Mouse (Mus musculus): Measurements from ENCODE around the gene Usp25. TPM values are rescaled to one million over a fixed set of nuclear protein-coding genes. Genes with fewer than 3 reads are reported as not detected.

The Usp25 gene
- total and polyA plus RNA-seq, 2 experiments, result 7.1 to 24.8 TPM

- WGBS, result 69% methylated on average over 5 of the region's 5 CpGs
- DNase-seq (ENCODE audit: extremely low read depth, low read depth, low spot score), result peak; percentile 50
Measured at GRCm38 (mm10) chr16:77041573-77041972, 28.1 kb downstream of the Usp25 start.

GRCm38 (mm10) chr16:77043499-77043898, 30.0 kb downstream of the Usp25 start:
- peaks cover 15% of the 10 kb centered on the region for H3K36me3 ChIP-seq (ENCODE audit: control insufficient read depth, insufficient read depth, low read length)
- WGBS, result 92% methylated on average over 5 of the region's 5 CpGs
- DNase-seq (ENCODE audit: extremely low read depth, low read depth, low spot score), result no peak
- H3K27ac ChIP-seq (replicated peaks; ENCODE audit: insufficient read depth, low read depth, low read length), result no peak overlapping the region
- no peak overlapping the region for H3K4me3 ChIP-seq (ENCODE audit: insufficient read depth, low read depth, low read length)
- H3K27me3 ChIP-seq (ENCODE audit: control insufficient read depth, insufficient read depth, low read length), result no peaks in the 10 kb centered on the region
- H3K4me1 ChIP-seq (ENCODE audit: control insufficient read depth, insufficient read depth, low read length), result peaks cover 4% of the 10 kb centered on the region; the same call in 1 of the 2 replicates
- TF ChIP-seq POLR2A (IDR thresholded peaks at IDR 0.05; ENCODE audit: extremely low read depth, insufficient read depth, low read length) (no peak), CTCF (IDR thresholded peaks at IDR 0.05; ENCODE audit: low read depth, low read length) (no peak)
- no peak overlapping the region for H3K9ac ChIP-seq (ENCODE audit: low read depth, low read length)
- peaks cover 4% of the 10 kb centered on the region; the same call in 1 of the 2 replicates for H3K79me2 ChIP-seq (ENCODE audit: control insufficient read depth, insufficient read depth, low read length)

More at GRCm38 (mm10) chr16:77041573-77041972, 28.1 kb downstream of the Usp25 start:
- Histone ChIP-seq H3K27ac (replicated peaks; ENCODE audit: insufficient read depth, low read depth, low read length) (no peak overlapping the region), H3K4me1 (ENCODE audit: control insufficient read depth, insufficient read depth, low read length) (peaks cover 4% of the 10 kb centered on the region; the same call in 1 of the 2 replicates), H3K4me3 (ENCODE audit: insufficient read depth, low read depth, low read length) (no peak overlapping the region), H3K27me3 (ENCODE audit: control insufficient read depth, insufficient read depth, low read length) (no peaks in the 10 kb centered on the region), H3K9ac (ENCODE audit: low read depth, low read length) (no peak overlapping the region), H3K79me2 (ENCODE audit: control insufficient read depth, insufficient read depth, low read length) (peaks cover 6% of the 10 kb centered on the region; the same call in 1 of the 2 replicates), H3K36me3 (ENCODE audit: control insufficient read depth, insufficient read depth, low read length) (peaks cover 25% of the 10 kb centered on the region)
- TF ChIP-seq POLR2A (IDR thresholded peaks at IDR 0.05; ENCODE audit: extremely low read depth, insufficient read depth, low read length) (no peak), CTCF (IDR thresholded peaks at IDR 0.05; ENCODE audit: low read depth, low read length) (no peak)

GRCm38 (mm10) chr16:77054184-77054583, 40.7 kb downstream of the Usp25 start:
- no peak overlapping the region for H3K9ac ChIP-seq (ENCODE audit: low read depth, low read length)
- H3K27ac ChIP-seq (replicated peaks; ENCODE audit: insufficient read depth, low read depth, low read length), result no peak overlapping the region
- 96% methylated on average over 2 of the region's 2 CpGs for WGBS
- peaks cover 36% of the 10 kb centered on the region for H3K36me3 ChIP-seq (ENCODE audit: control insufficient read depth, insufficient read depth, low read length)
- H3K4me3 ChIP-seq (ENCODE audit: insufficient read depth, low read depth, low read length), result no peak overlapping the region
- H3K27me3 ChIP-seq (ENCODE audit: control insufficient read depth, insufficient read depth, low read length), result no peaks in the 10 kb centered on the region
- TF ChIP-seq POLR2A (IDR thresholded peaks at IDR 0.05; ENCODE audit: extremely low read depth, insufficient read depth, low read length), result no peak
- TF ChIP-seq CTCF (IDR thresholded peaks at IDR 0.05; ENCODE audit: low read depth, low read length), result no peak
- H3K79me2 ChIP-seq (ENCODE audit: control insufficient read depth, insufficient read depth, low read length), result no peaks in the 10 kb centered on the region; the same call in 1 of the 2 replicates
- H3K4me1 ChIP-seq (ENCODE audit: control insufficient read depth, insufficient read depth, low read length), result no peaks in the 10 kb centered on the region
- DNase-seq (ENCODE audit: extremely low read depth, low read depth, low spot score), result peak; percentile 39

GRCm38 (mm10) chr16:77055519-77056159, 42.1 kb downstream of the Usp25 start:
- no peak overlapping the region for H3K27ac ChIP-seq (replicated peaks; ENCODE audit: insufficient read depth, low read depth, low read length)
- 91% methylated on average over 8 of the region's 8 CpGs for WGBS
- DNase-seq (ENCODE audit: extremely low read depth, low read depth, low spot score), result no peak
- TF ChIP-seq CTCF (IDR thresholded peaks at IDR 0.05; ENCODE audit: low read depth, low read length), result no peak
- TF ChIP-seq POLR2A (IDR thresholded peaks at IDR 0.05; ENCODE audit: extremely low read depth, insufficient read depth, low read length), result no peak
- no peaks in the 10 kb centered on the region for H3K4me1 ChIP-seq (ENCODE audit: control insufficient read depth, insufficient read depth, low read length)
- no peak overlapping the region for H3K9ac ChIP-seq (ENCODE audit: low read depth, low read length)
- no peak overlapping the region for H3K4me3 ChIP-seq (ENCODE audit: insufficient read depth, low read depth, low read length)
- no peaks in the 10 kb centered on the region; the same call in 1 of the 2 replicates for H3K79me2 ChIP-seq (ENCODE audit: control insufficient read depth, insufficient read depth, low read length)
- no peaks in the 10 kb centered on the region for H3K27me3 ChIP-seq (ENCODE audit: control insufficient read depth, insufficient read depth, low read length)
- H3K36me3 ChIP-seq (ENCODE audit: control insufficient read depth, insufficient read depth, low read length), result peaks cover 32% of the 10 kb centered on the region

- Histone ChIP-seq H3K79me2 (ENCODE audit: control insufficient read depth, insufficient read depth, low read length) (no peaks in the 10 kb centered on the region; the same call in 1 of the 2 replicates), H3K36me3 (ENCODE audit: control insufficient read depth, insufficient read depth, low read length) (peaks cover 34% of the 10 kb centered on the region)
Measured at GRCm38 (mm10) chr16:77056160-77056520, 42.6 kb downstream of the Usp25 start.

GRCm38 (mm10) chr16:77058567-77058966, 45.1 kb downstream of the Usp25 start:
- no peaks in the 10 kb centered on the region for H3K27me3 ChIP-seq (ENCODE audit: control insufficient read depth, insufficient read depth, low read length)
- no peaks in the 10 kb centered on the region; the same call in 1 of the 2 replicates for H3K79me2 ChIP-seq (ENCODE audit: control insufficient read depth, insufficient read depth, low read length)
- no peak for DNase-seq (ENCODE audit: extremely low read depth, low read depth, low spot score)
- TF ChIP-seq POLR2A (IDR thresholded peaks at IDR 0.05; ENCODE audit: extremely low read depth, insufficient read depth, low read length) (no peak), CTCF (IDR thresholded peaks at IDR 0.05; ENCODE audit: low read depth, low read length) (no peak)
- no peak overlapping the region for H3K9ac ChIP-seq (ENCODE audit: low read depth, low read length)
- H3K4me1 ChIP-seq (ENCODE audit: control insufficient read depth, insufficient read depth, low read length), result no peaks in the 10 kb centered on the region
- peaks cover 38% of the 10 kb centered on the region for H3K36me3 ChIP-seq (ENCODE audit: control insufficient read depth, insufficient read depth, low read length)
- no peak overlapping the region for H3K4me3 ChIP-seq (ENCODE audit: insufficient read depth, low read depth, low read length)
- 94% methylated on average over 6 of the region's 6 CpGs for WGBS
- no peak overlapping the region for H3K27ac ChIP-seq (replicated peaks; ENCODE audit: insufficient read depth, low read depth, low read length)

More at GRCm38 (mm10) chr16:77056160-77056520, 42.6 kb downstream of the Usp25 start:
- WGBS, result 92% methylated on average over 8 of the region's 8 CpGs
- H3K27me3 ChIP-seq (ENCODE audit: control insufficient read depth, insufficient read depth, low read length), result no peaks in the 10 kb centered on the region
- DNase-seq (ENCODE audit: extremely low read depth, low read depth, low spot score), result no peak
- H3K4me1 ChIP-seq (ENCODE audit: control insufficient read depth, insufficient read depth, low read length), result no peaks in the 10 kb centered on the region
- H3K9ac ChIP-seq (ENCODE audit: low read depth, low read length), result no peak overlapping the region
- TF ChIP-seq POLR2A (IDR thresholded peaks at IDR 0.05; ENCODE audit: extremely low read depth, insufficient read depth, low read length), result no peak
- TF ChIP-seq CTCF (IDR thresholded peaks at IDR 0.05; ENCODE audit: low read depth, low read length), result no peak
- no peak overlapping the region for H3K4me3 ChIP-seq (ENCODE audit: insufficient read depth, low read depth, low read length)
- H3K27ac ChIP-seq (replicated peaks; ENCODE audit: insufficient read depth, low read depth, low read length), result no peak overlapping the region
